Mouse (Mus musculus): ENCODE measurements around the gene L1cam. TPM values are rescaled to one million over a fixed set of nuclear protein-coding genes. Genes with fewer than 3 reads are reported as not detected.

The L1cam gene
- polyA plus RNA-seq (2015; fragmentation: Nextera tagmentation; extraction: Ambion mirVana) = 3.2 and 4.3 TPM in 2 replicates

DNA sequence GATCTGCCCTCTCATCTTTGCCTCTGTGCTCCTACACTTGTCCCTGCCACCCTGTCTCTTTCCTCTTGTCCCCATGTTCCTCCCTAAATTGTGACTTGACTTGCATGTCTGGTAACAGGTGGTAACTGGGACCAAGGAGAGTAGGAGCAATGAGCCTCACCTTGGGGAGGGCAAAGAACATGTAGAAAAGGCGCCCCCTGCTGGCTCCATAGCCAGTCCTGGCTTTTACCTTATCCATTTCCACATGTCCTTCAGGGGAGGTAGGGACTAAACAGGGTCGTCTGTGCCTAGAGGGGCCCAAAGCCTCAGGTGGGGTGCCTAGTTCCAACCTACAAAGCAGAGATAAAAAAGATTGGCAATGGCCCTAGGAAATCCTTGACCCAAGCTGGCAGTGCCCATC lies at the start of gene L1cam:
TSS of gene L1cam (minus strand) at position 387 of the 400 bp plus-strand sequence.
- H3K9ac ChIP-seq = no peak within 1 kb of the TSS
- no peaks in the 10 kb centered on the region for H3K9me3 ChIP-seq
- H3K27ac ChIP-seq = no peak within 1 kb of the TSS
- no peaks in the 10 kb centered on the region for H3K4me1 ChIP-seq
- no peak for ATAC-seq (ENCODE audit: insufficient number of reproducible peaks, insufficient read depth, low FRiP score, low TSS enrichment, low read depth)
- H3K4me3 ChIP-seq = no peak within 1 kb of the TSS
- no peak within 1 kb of the TSS for H3K4me2 ChIP-seq
- H3K36me3 ChIP-seq = no peaks in the 10 kb centered on the region
- WGBS = 23% methylated on average over 2 of the region's 2 CpGs
- H3K27me3 ChIP-seq = no peaks in the 10 kb centered on the region

DNA sequence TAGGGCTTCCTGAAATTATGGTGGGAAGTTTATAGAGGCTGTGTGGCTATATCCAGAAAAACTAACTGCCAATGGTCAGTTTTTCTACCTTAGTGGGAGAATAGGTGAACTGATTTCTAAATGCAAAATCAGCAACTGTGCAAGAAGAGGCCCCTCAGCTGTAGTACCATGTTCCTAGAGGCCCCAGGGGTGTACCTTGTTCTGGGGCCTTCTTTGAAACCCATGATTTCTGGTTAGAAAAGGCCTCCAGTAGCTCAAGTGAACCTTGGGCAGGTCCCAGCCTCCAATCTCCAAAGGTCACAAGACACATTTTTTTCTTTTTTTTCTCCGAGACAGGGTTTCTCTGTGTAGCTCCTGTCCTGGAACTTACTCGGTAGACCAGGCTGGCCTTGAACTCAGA lies 46.4 kb upstream of the L1cam start:
- H3K27me3 ChIP-seq = no peaks in the 10 kb centered on the region
- no peak overlapping the region for H3K27ac ChIP-seq
- ATAC-seq (ENCODE audit: insufficient number of reproducible peaks, insufficient read depth, low FRiP score, low TSS enrichment, low read depth) = no peak
- H3K9ac ChIP-seq = no peak overlapping the region
- H3K4me1 ChIP-seq = no peaks in the 10 kb centered on the region
- no peak overlapping the region for H3K4me2 ChIP-seq
- 79% methylated on average over 2 of the region's 2 CpGs for WGBS
- H3K9me3 ChIP-seq = no peaks in the 10 kb centered on the region
- no peak overlapping the region for H3K4me3 ChIP-seq
- H3K36me3 ChIP-seq = peaks cover 56% of the 10 kb centered on the region

DNA sequence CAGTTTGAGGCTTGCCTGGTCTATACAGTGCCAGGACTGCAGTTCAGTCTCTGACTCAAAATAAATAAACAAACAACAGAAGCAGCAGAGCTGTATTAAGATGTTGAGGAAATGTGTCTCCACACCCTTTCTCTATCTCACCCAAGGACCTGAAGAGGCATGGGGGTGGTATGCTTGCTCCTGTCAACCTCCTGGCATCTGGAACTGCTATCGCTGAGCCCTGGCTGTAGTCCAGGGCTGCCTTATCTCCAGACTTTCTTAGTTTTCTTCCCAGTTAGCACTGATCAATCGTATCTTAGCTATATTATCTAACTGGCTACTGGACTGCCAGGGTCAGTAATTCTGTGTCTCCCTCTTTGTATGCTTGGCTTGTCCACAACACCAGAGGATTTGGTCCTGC lies 46.0 kb upstream of the L1cam start:
- no peaks in the 10 kb centered on the region for H3K4me1 ChIP-seq
- H3K4me2 ChIP-seq = no peak overlapping the region
- no peak overlapping the region for H3K27ac ChIP-seq
- no peaks in the 10 kb centered on the region for H3K27me3 ChIP-seq
- H3K9me3 ChIP-seq = no peaks in the 10 kb centered on the region
- H3K4me3 ChIP-seq = no peak overlapping the region
- WGBS = 76% methylated on average over 2 of the region's 2 CpGs
- H3K36me3 ChIP-seq = peaks cover 51% of the 10 kb centered on the region
- no peak overlapping the region for H3K9ac ChIP-seq
- no peak for ATAC-seq (ENCODE audit: insufficient number of reproducible peaks, insufficient read depth, low FRiP score, low TSS enrichment, low read depth)

DNA sequence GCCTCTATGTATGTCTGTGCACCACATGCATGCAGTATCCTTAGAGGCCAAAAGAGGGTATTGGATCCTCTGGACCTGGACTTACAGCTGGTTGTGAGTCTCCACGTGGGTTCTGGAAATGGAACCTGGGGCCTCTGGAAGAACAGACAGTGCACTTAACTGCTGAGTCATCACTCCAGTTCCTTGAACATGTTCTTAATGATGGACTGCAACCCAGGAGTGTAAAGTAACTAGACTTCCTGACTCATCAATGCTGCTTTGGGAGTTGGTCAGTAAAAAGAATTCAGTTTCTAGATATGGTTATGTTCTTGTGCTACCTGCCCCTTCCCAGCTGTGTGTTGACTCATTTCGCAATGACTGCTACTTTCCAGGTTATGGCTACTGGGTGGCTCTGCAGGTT lies 36.0 kb upstream of the L1cam start:
- Histone ChIP-seq H3K9me3 (no peaks in the 10 kb centered on the region), H3K27me3 (no peaks in the 10 kb centered on the region; the same call in 1 of the 2 replicates), H3K27ac (no peak overlapping the region), H3K9ac (no peak overlapping the region), H3K4me1 (no peaks in the 10 kb centered on the region), H3K4me3 (no peak overlapping the region), H3K4me2 (no peak overlapping the region), H3K36me3 (no peaks in the 10 kb centered on the region)
- 81% methylated on average over 2 of the region's 2 CpGs for WGBS
- ATAC-seq (ENCODE audit: insufficient number of reproducible peaks, insufficient read depth, low FRiP score, low TSS enrichment, low read depth) = no peak

DNA sequence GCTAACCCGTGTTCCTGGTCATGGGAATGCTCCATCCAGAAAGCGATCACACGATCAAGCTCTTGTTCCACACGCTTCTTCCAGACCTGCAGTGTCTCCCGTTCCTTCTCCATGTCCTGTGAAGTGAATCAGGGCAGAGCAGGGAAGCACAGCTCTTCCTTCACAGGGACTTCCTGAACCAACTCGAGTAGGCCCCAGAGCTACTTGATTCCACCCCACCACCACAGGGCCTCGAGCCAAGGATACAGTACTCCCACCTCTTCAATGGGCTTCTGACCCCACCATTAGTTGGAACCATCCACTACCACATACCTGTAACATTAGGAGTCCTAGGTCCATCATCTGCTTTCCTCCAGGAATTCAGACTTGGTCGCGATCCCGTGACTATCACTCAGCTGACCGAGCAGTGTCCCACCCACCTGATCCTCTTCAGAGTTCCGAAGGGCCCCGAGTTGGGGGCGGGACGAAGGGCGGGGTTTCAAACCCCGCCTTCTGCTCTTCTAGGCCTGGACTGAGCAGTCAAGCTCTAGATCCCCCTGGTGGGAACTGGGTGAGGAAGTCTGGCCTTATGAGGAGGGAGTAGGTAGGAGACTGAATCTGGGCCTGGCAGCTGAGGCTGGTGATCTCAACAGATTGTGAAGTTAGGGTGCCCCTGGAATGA lies 34.6 kb upstream of the L1cam start, which contains the start of gene Renbp:
TSS of gene Renbp (minus strand) at position 449 of the 661 bp plus-strand sequence.
- whole genome bisulfite sequencing = 38% methylated on average over 17 of the region's 17 CpGs
- Histone ChIP-seq H3K4me1 (no peaks in the 10 kb centered on the region), H3K4me2 (peak within 1 kb of the TSS; percentile 48), H3K9me3 (no peaks in the 10 kb centered on the region), H3K4me3 (peak within 1 kb of the TSS; percentile 31), H3K27me3 (no peaks in the 10 kb centered on the region; the same call in 1 of the 2 replicates), H3K27ac (no peak within 1 kb of the TSS), H3K9ac (no peak within 1 kb of the TSS), H3K36me3 (no peaks in the 10 kb centered on the region)
- peak; percentile 62; the same call in 1 of the 2 replicates for ATAC-seq (ENCODE audit: insufficient number of reproducible peaks, insufficient read depth, low FRiP score, low TSS enrichment, low read depth)

DNA sequence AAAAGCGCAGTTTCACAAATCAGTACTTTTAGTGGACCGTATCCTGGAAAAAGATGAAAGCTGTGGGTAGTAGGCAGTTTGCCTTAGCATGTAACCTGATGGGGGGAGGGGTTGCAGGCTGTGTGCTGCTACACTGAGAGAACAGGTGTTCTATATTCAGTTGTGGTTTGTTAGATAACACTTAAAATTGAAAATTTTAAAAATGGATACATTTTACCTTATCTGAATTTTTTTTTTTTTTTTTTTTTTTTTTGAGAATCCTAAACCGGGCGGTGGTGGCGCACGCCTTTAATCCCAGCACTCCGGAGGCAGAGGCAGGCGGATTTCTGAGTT lies 26.6 kb upstream of the L1cam start:
- Histone ChIP-seq H3K9me3 (no peaks in the 10 kb centered on the region), H3K9ac (peak overlapping the region; percentile 80), H3K4me2 (peak overlapping the region; percentile 73), H3K27me3 (no peaks in the 10 kb centered on the region), H3K4me3 (peak overlapping the region; percentile 56), H3K4me1 (no peaks in the 10 kb centered on the region), H3K27ac (0 out of 2 replicates have a peak overlapping the region, but pooled peaks have one; percentile 75), H3K36me3 (peaks cover 13% of the 10 kb centered on the region)
- ATAC-seq (ENCODE audit: insufficient number of reproducible peaks, insufficient read depth, low FRiP score, low TSS enrichment, low read depth) = no peak
- 77% methylated on average over 8 of the region's 8 CpGs for WGBS

DNA sequence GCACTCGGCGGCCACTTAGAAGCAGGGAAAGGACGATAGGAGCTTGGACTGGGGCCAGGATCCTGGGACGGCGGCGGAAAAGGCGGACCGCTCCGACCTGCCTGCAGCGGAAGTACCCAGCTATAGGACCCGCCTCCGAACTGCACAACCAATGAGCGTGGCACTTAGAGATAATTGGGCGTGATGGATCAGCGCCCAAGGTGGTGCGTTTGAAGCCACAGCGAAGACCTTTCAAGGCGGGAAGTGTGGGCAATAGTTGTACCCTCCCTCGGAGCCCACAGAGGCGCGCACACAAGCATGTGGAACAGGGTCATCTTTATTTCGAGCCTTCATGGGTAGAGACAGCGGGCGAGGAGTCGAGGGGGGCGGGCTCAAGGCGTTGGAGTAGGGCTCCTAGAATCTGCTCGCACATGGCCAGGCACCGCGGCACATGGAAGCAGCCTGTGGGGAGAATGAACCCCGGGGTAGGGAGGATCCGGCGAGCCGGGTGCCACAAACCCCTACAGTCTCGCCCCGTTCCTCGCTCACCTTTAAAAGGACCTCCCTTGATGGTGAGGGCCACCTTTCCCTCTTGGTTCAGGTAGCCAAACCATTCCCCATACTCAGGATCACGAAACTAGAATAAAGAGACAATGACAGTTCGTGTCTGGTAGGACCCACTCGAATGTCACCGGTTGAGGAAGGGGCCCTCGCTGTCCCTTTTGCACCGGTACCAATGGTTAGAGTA lies 26.1 kb upstream of the L1cam start, which contains the start of the genes Arhgap4 and Naa10:
TSS of gene Arhgap4 (minus strand) at position 48 of the 727 bp plus-strand sequence.
TSS of gene Naa10 (minus strand) at position 122 of the 727 bp plus-strand sequence.
- H3K4me1 ChIP-seq = no peaks in the 10 kb centered on the region
- WGBS = 22% methylated on average over 43 of the region's 43 CpGs
- H3K9ac ChIP-seq = peak within 1 kb of the TSS; percentile 80
- peak within 1 kb of the TSS; percentile 73 for H3K4me2 ChIP-seq
- peak; percentile 95 for ATAC-seq (ENCODE audit: insufficient number of reproducible peaks, insufficient read depth, low FRiP score, low TSS enrichment, low read depth)
- H3K4me3 ChIP-seq = peak within 1 kb of the TSS; percentile 56
- no peaks in the 10 kb centered on the region for H3K27me3 ChIP-seq
- H3K9me3 ChIP-seq = no peaks in the 10 kb centered on the region
- peak within 1 kb of the TSS; percentile 76 for H3K27ac ChIP-seq
- peaks cover 18% of the 10 kb centered on the region for H3K36me3 ChIP-seq

DNA sequence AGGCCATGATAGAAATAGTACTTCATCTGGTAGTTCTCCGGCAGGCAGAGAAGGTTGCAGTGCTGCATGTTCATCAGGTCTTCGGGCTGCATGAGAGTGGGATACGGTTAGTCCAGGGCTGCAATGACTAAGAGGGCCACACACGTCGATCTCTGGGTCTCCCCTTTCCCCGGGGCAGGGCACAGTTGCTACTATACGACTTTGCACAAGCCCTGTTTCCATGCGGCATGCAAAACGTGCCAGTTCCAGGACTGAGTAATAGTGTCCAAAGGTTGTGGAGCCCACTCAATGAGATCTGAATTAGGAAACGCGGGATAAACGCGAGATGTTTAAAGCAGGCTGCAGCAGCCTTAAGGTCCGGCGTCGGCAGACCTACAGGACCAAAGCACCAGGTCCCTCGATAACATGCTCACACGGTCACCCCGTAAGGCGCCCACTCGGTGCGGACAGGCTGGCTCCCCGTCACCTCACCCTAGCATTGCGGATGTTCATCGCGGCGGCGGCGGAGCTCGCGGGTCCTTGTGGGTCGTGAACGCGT lies 25.4 kb upstream of the L1cam start:
- peak overlapping the region; percentile 73 for H3K4me2 ChIP-seq
- 30% methylated on average over 34 of the region's 34 CpGs for WGBS
- H3K4me3 ChIP-seq = peak overlapping the region; percentile 56
- no peak for ATAC-seq (ENCODE audit: insufficient number of reproducible peaks, insufficient read depth, low FRiP score, low TSS enrichment, low read depth)
- no peaks in the 10 kb centered on the region for H3K27me3 ChIP-seq
- H3K9ac ChIP-seq = peak overlapping the region; percentile 80
- no peaks in the 10 kb centered on the region for H3K9me3 ChIP-seq
- H3K36me3 ChIP-seq = peaks cover 18% of the 10 kb centered on the region
- no peaks in the 10 kb centered on the region for H3K4me1 ChIP-seq
- H3K27ac ChIP-seq = peak overlapping the region; percentile 76

DNA sequence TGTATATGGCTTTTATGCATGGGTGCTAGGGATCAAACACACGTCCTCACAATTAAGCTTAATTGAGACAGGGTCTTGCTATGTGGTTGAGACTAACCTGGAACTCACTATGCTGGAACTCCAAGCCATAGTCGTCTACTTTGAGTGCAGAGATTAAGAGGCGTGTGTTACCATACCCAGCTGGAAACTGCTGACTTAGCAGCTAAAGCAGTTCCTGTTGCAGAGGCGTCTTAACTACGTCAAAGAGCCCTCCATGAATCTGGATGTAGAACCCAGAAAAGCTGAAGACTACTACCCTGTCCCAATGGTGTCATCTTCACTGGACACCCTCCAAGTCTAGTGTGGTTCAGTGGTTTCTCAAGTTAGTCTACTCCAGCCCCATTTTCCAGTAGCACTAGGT lies 22.7 kb upstream of the L1cam start:
- 81% methylated on average over 5 of the region's 5 CpGs for whole genome bisulfite sequencing
- H3K4me3 ChIP-seq = no peak overlapping the region
- no peaks in the 10 kb centered on the region for H3K9me3 ChIP-seq
- ATAC-seq (ENCODE audit: insufficient number of reproducible peaks, insufficient read depth, low FRiP score, low TSS enrichment, low read depth) = no peak
- no peaks in the 10 kb centered on the region for H3K4me1 ChIP-seq
- H3K36me3 ChIP-seq = peaks cover 18% of the 10 kb centered on the region
- no peak overlapping the region for H3K27ac ChIP-seq
- no peak overlapping the region for H3K4me2 ChIP-seq
- no peak overlapping the region for H3K9ac ChIP-seq
- no peaks in the 10 kb centered on the region for H3K27me3 ChIP-seq

DNA sequence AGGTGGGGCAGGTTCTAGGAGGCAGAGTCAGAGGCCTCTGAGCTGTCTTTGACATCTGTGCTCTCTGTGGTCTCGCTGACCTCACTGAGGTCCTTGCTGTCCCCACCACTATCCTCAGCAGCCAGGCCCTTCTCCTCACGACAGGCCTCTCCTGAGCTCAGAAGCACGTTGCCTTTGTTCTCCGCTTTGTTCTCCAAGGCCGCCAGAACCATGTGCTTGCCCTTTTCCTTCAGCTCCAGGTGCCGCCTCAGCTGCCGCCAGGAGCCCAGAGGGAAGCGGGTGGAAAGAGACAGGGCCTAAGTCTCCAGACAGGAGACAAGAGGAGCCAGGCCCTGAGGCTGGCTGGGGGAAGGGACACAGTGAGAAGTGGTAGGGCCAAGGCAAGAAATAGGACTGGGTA lies 21.0 kb upstream of the L1cam start:
- no peaks in the 10 kb centered on the region for H3K9me3 ChIP-seq
- no peaks in the 10 kb centered on the region for H3K4me1 ChIP-seq
- H3K4me2 ChIP-seq = no peak overlapping the region
- no peak for ATAC-seq (ENCODE audit: insufficient number of reproducible peaks, insufficient read depth, low FRiP score, low TSS enrichment, low read depth)
- peaks cover 18% of the 10 kb centered on the region for H3K36me3 ChIP-seq
- no peak overlapping the region for H3K4me3 ChIP-seq
- WGBS = 81% methylated on average over 8 of the region's 8 CpGs
- no peak overlapping the region for H3K27ac ChIP-seq
- no peaks in the 10 kb centered on the region for H3K27me3 ChIP-seq
- no peak overlapping the region for H3K9ac ChIP-seq

DNA sequence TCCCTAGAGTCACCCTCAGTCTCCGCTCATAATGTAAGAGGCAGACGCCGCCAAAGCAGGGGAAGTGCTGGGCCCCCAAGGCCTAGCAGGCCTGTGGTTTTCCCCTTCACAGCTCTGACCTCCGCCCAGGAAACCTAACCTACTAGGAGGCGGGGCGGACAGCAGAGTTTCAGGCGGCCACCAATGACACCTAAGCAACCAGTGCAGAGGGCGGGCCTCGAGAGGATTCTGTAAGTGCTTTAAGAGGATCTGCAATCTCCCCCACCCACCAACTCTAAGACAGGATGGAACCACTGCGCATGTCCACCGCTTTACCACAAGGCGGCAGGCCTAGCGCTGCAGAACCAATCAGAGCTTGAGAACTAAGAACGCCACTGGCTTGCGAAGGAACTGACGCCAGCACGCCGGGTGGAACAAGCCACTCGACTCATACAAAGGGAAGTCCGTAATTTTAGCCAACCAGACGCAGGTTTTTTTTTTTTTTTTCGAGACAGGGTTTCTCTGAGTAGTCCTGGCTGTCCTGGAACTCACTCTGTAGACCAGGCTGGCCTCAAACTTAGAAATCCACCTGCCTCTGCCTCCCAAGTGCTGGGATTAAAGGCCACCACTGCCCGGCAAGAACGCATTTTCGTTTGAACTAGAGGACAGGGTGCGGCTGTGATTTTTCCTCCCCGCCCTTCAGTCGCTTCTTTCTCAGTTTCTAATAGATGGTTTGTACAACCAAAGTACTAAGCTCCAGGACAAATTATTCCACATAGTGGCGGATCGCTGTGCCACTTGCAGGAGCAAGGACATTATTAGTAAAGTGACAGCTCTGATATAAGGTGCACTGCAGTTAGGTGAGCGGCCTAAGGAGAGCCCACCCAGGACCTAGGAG lies 19.2 kb upstream of the L1cam start:
- peaks cover 18% of the 10 kb centered on the region for H3K36me3 ChIP-seq
- H3K4me3 ChIP-seq = peak overlapping the region; percentile 20
- no peak overlapping the region for H3K9ac ChIP-seq
- H3K27ac ChIP-seq = peak overlapping the region; percentile 78
- WGBS = 25% methylated on average over 31 of the region's 31 CpGs
- H3K4me2 ChIP-seq = peak overlapping the region; percentile 50
- H3K27me3 ChIP-seq = peaks cover 13% of the 10 kb centered on the region
- no peaks in the 10 kb centered on the region for H3K9me3 ChIP-seq
- peak; percentile 93 for ATAC-seq (ENCODE audit: insufficient number of reproducible peaks, insufficient read depth, low FRiP score, low TSS enrichment, low read depth)
- H3K4me1 ChIP-seq = no peaks in the 10 kb centered on the region
